Mouse (Mus musculus) right cerebral cortex, postnatal 4 days (tissue): ENCODE measurements around the gene Tmcc3.

ENCODE experiments used
- DNase-seq: peaks from one replicate; pipeline ENCODE4 v3.0.0-alpha.2; 2022

The Tmcc3 gene

GRCm38 (mm10) chr10:94426000-94426920 is 114.5 kb downstream of the Tmcc3 start:
- peak; percentile 66 for DNase-seq

- peak; percentile 25 for DNase-seq
These were observed 115.1 kb downstream of the Tmcc3 start for GRCm38 (mm10) chr10:94426921-94427270.

- peak; percentile 50 for DNase-seq
These were observed 116.6 kb downstream of the Tmcc3 start for GRCm38 (mm10) chr10:94428186-94428942.

- no peak for DNase-seq
These were observed 118.8 kb downstream of the Tmcc3 start for GRCm38 (mm10) chr10:94430566-94430965.

GRCm38 (mm10) chr10:94432933-94433332 is 121.2 kb downstream of the Tmcc3 start:
- no peak for DNase-seq

- no peak for DNase-seq
These were observed 122.2 kb downstream of the Tmcc3 start for GRCm38 (mm10) chr10:94433901-94434300.

- DNase-seq, result peak; percentile 29
These were observed 131.0 kb downstream of the Tmcc3 start for GRCm38 (mm10) chr10:94442725-94443124.

GRCm38 (mm10) chr10:94443453-94443852 is 131.7 kb downstream of the Tmcc3 start:
- DNase-seq, result no peak

- DNase-seq, result no peak
These were observed 133.4 kb downstream of the Tmcc3 start for GRCm38 (mm10) chr10:94445192-94445591.

- no peak for DNase-seq
These were observed 134.7 kb downstream of the Tmcc3 start for GRCm38 (mm10) chr10:94446379-94447008.

- no peak for DNase-seq
These were observed 137.9 kb downstream of the Tmcc3 start for GRCm38 (mm10) chr10:94449676-94450075.

- no peak for DNase-seq
These were observed 139.0 kb downstream of the Tmcc3 start for GRCm38 (mm10) chr10:94450781-94451180.

GRCm38 (mm10) chr10:94457454-94457853 is 145.7 kb downstream of the Tmcc3 start:
- DNase-seq, result no peak

GRCm38 (mm10) chr10:94458690-94459089 is 146.9 kb downstream of the Tmcc3 start:
- DNase-seq, result no peak

- DNase-seq, result no peak
These were observed 149.6 kb downstream of the Tmcc3 start for GRCm38 (mm10) chr10:94461378-94461777.

GRCm38 (mm10) chr10:94461871-94462270 is 150.1 kb downstream of the Tmcc3 start:
- no peak for DNase-seq

GRCm38 (mm10) chr10:94462386-94463064 is 150.8 kb downstream of the Tmcc3 start:
- DNase-seq, result peak; percentile 22

GRCm38 (mm10) chr10:94463410-94463809 is 151.7 kb downstream of the Tmcc3 start:
- no peak for DNase-seq

GRCm38 (mm10) chr10:94465646-94466045 is 153.9 kb downstream of the Tmcc3 start:
- no peak for DNase-seq

- DNase-seq, result no peak
These were observed 154.6 kb downstream of the Tmcc3 start for GRCm38 (mm10) chr10:94466313-94466712.

- DNase-seq, result no peak
These were observed 159.7 kb downstream of the Tmcc3 start for GRCm38 (mm10) chr10:94471487-94471886.

GRCm38 (mm10) chr10:94473501-94473900 is 161.8 kb downstream of the Tmcc3 start:
- DNase-seq, result no peak

- no peak for DNase-seq
These were observed 162.4 kb downstream of the Tmcc3 start for GRCm38 (mm10) chr10:94474185-94474584.
